Mouse (Mus musculus): ENCODE measurements at regions not wholly inside any gene's neighbourhood (a gene's known extent, or its start where the extent isn't known, plus 50 kb on each side); places are given as distances from the start of the nearest gene placed in this dataset.

DNA sequence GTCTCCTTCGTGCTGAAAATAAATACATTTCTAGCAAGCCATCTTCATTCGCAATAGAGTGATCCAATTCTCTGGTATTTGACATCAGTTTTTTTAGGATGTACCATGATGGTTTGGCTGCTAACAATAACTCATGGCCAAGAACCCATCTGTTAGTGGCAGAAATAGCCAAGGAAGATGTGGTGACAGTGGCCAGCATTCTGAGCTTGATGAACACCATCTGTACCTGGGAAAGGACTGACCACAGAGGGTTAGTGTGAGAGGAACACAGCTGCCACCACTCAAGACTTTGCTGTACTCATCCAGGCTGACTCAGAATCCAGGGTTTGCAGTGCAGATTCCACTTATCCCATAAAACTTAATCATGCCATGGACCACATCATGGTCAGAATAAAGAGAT is 348.8 kb upstream of the Grm7 start:
- no peak for DNase-seq (ENCODE audit: low read depth, low spot score)
- H3K4me3 ChIP-seq (ENCODE audit: control insufficient read depth in 1 of 2, insufficient read depth in 1 of 2, low read depth in 2 of 2, low read length in 2 of 2), result no peak overlapping the region
- TF ChIP-seq RCOR1 (IDR thresholded peaks at IDR 0.05; ENCODE audit: low read depth, low read length) (no peak), HCFC1 (IDR thresholded peaks at IDR 0.05; ENCODE audit: low read depth, low read length) (no peak), POLR2AphosphoS5 (IDR thresholded peaks at IDR 0.05; ENCODE audit: borderline replicate concordance, low read depth, low read length) (no peak), UBTF (IDR thresholded peaks at IDR 0.05; ENCODE audit: borderline replicate concordance, insufficient read depth, low read depth, low read length) (no peak), ZKSCAN1 (IDR thresholded peaks at IDR 0.05; ENCODE audit: low read depth, low read length) (no peak), KAT2A (conservative IDR thresholded peaks at IDR 0.05; ENCODE audit: low read depth, low read length) (no peak), TAL1 (IDR thresholded peaks at IDR 0.05; ENCODE audit: low read length) (no peak), ELF1 (IDR thresholded peaks at IDR 0.05; ENCODE audit: low read depth, low read length) (no peak), SMC3 (IDR thresholded peaks at IDR 0.05; ENCODE audit: low read depth, low read length) (no peak), USF2 (IDR thresholded peaks at IDR 0.05; ENCODE audit: borderline replicate concordance in 1 of 2, insufficient read depth in 1 of 2, low read depth in 1 of 2, low read length in 2 of 2) (no peak), POLR2A (IDR thresholded peaks at IDR 0.05; ENCODE audit: control insufficient read depth in 1 of 2, insufficient read depth in 1 of 2, low read depth in 1 of 2, low read length in 2 of 2, poor library complexity in 1 of 2) (no peak), TCF12 (IDR thresholded peaks at IDR 0.05; ENCODE audit: low read depth, low read length) (no peak), GATA1 (IDR thresholded peaks at IDR 0.05; ENCODE audit: low read depth, low read length) (no peak), MAX (IDR thresholded peaks at IDR 0.05; ENCODE audit: low read length) (no peak), CHD1 (IDR thresholded peaks at IDR 0.05; ENCODE audit: low read depth, low read length) (no peak)
- H3K4me1 ChIP-seq (ENCODE audit: control insufficient read depth in 1 of 2, insufficient read depth in 2 of 2, low read length in 2 of 2), result no peaks in the 10 kb centered on the region
- H3K27ac ChIP-seq (ENCODE audit: control insufficient read depth, low read depth, low read length), result no peak overlapping the region
- no peaks in the 10 kb centered on the region for H3K9me3 ChIP-seq (replicated peaks; ENCODE audit: insufficient read depth, low read length)
- no peaks in the 10 kb centered on the region for H3K79me2 ChIP-seq (ENCODE audit: control insufficient read depth, insufficient read depth, low read length, poor library complexity)
- H3K27me3 ChIP-seq (ENCODE audit: control insufficient read depth in 1 of 2, insufficient read depth in 2 of 2, low read length in 2 of 2), result no peaks in the 10 kb centered on the region
- no peak overlapping the region for H3K9ac ChIP-seq (ENCODE audit: control insufficient read depth, low read depth, low read length, poor library complexity, severe bottlenecking)
- no peaks in the 10 kb centered on the region for H3K36me3 ChIP-seq (ENCODE audit: control insufficient read depth in 1 of 2, insufficient read depth in 2 of 2, low read length in 2 of 2)
